Mouse (Mus musculus) cerebellum, adult 2 months (tissue): ENCODE measurements around the gene Dusp1. TPM values are rescaled to one million over a fixed set of nuclear protein-coding genes. Genes with fewer than 3 reads are reported as not detected.

Source experiments
- DNase-seq, 2 experiments: peaks; one replicate each; pipeline ENCODE4 v3.0.0; 2021
- H3K27ac ChIP-seq: fragments of 200-500 bp; 2 replicates; pipeline ENCODE4 v1.5.1; 2012; ENCODE audit warnings: low read length, control low read depth, inconsistent platforms; ENCODE audit not compliant: insufficient read depth
- H3K27me3 ChIP-seq: fragments of 200-500 bp; 2 replicates; pipeline ENCODE4 v1.6.1; 2012; ENCODE audit warnings: inconsistent platforms, mild to moderate bottlenecking, low read length, moderate library complexity; ENCODE audit not compliant: control insufficient read depth, insufficient read depth
- H3K4me1 ChIP-seq: fragments of 200-500 bp; 2 replicates; pipeline ENCODE4 v1.6.1; 2011; ENCODE audit warnings: low read length; ENCODE audit not compliant: control insufficient read depth, insufficient read depth
- H3K4me3 ChIP-seq: fragments of 200-500 bp; replicated peaks from 2 replicates; pipeline ENCODE3; 2011; ENCODE audit warnings: mild to moderate bottlenecking, low read depth, low read length, control low read depth; ENCODE audit not compliant: insufficient read depth
- CTCF ChIP-seq: fragments of 200-500 bp; IDR thresholded peaks from 2 replicates; pipeline ENCODE4 v1.5.1; 2011; ENCODE audit warnings: low read depth, mild to moderate bottlenecking, control low read depth, low read length, moderate library complexity, borderline replicate concordance; ENCODE audit not compliant: insufficient read depth
- POLR2A ChIP-seq: fragments of 200-500 bp; IDR thresholded peaks from 2 replicates; pipeline ENCODE4 v1.6.1; 2011; ENCODE audit warnings: low read length, control low read depth, borderline replicate concordance; ENCODE audit not compliant: insufficient read depth
- WGBS: fragments of 180-500 bp; shearing (Covaris S2); methylation state at CpG from one replicate; pipeline ENCODE4 v1.1.7; 2018; 5-methylcytosine and 5-hydroxymethylcytosine counted together
- polyA plus RNA-seq: library from polyadenylated mRNA; depleted of rRNA; stranded (reverse); fragments of >200 nt; gene quantifications from 2 replicates; pipeline ENCODE4 v1.2.3, GENCODE M21; 2012

The Dusp1 gene
- polyA plus RNA-seq, 1 experiment: 62.5 TPM

GRCm38 (mm10) chr17:26468102-26468894 lies 93.6 kb downstream of the Dusp1 start:
- no peak overlapping the region for H3K4me3 ChIP-seq
- DNase-seq: no peak
- H3K27ac ChIP-seq: no peak overlapping the region

DNA sequence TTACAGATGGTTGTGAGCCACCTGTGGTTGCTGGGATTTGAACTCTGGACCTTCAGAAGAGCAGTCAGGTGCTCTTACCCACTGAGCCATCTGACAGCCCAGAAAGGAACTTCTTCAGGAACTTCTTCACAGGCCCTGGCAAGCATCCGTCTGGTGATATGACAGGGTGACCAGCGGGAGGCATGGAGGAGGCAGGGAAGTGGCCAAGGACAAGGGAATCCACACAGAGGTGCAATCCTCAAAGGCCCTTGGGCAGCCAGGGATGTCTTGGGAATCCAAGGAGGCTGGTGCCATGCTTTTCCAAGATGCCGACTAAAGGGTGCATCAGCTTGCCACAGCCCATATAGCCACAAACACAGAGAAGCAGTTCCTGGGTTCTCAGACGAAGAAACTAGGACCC lies 94.3 kb downstream of the Dusp1 start:
- Histone ChIP-seq H3K4me1 (no peaks in the 10 kb centered on the region; the same call in 1 of the 2 replicates), H3K27me3 (no peaks in the 10 kb centered on the region), H3K4me3 (no peak overlapping the region), H3K27ac (no peak overlapping the region)
- WGBS: 63% methylated on average over 4 of the region's 4 CpGs
- TF ChIP-seq CTCF: no peak
- no peak for TF ChIP-seq POLR2A
- DNase-seq: no peak

More at GRCm38 (mm10) chr17:26468102-26468894, 93.6 kb downstream of the Dusp1 start:
- TF ChIP-seq POLR2A (no peak), CTCF (no peak)
- H3K27me3 ChIP-seq: no peaks in the 10 kb centered on the region
- 84% methylated on average over 13 of the region's 13 CpGs for WGBS
- no peaks in the 10 kb centered on the region; the same call in 1 of the 2 replicates for H3K4me1 ChIP-seq

DNA sequence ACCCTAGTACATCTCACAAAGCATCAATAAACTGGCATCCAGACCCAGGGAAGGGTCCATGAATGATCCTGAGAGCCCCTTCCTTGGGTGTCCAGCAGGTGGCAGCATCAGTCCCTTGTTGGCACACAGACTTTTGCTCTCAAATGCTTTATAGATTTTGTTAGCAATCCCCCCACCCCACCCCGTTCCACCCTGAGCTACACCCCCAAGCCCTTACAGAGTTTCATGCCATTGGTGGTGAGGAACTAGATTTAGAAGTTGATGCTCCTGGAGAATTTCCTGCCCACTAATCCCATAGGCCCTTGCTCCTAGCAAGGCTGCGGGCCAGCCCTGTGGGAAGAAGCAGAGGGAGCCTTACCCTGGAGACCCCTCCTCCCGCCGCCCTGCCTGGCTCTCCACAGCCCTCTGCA lies 95.2 kb downstream of the Dusp1 start:
- H3K27ac ChIP-seq: no peak overlapping the region

GRCm38 (mm10) chr17:26464972-26465371 lies 97.0 kb downstream of the Dusp1 start:
- TF ChIP-seq POLR2A (no peak), CTCF (no peak)
- no peaks in the 10 kb centered on the region for H3K27me3 ChIP-seq
- 81% methylated on average over 7 of the region's 7 CpGs for WGBS
- peak overlapping the region; percentile 37; the same call in 1 of the 2 replicates for H3K27ac ChIP-seq
- H3K4me1 ChIP-seq: no peaks in the 10 kb centered on the region; the same call in 1 of the 2 replicates
- H3K4me3 ChIP-seq: no peak overlapping the region
- DNase-seq: no peak

More for the DNA sequence above, 95.2 kb downstream of the Dusp1 start:
- TF ChIP-seq POLR2A (no peak), CTCF (peak; percentile 89)
- H3K27me3 ChIP-seq: no peaks in the 10 kb centered on the region
- peak; percentile 70 to 84 for DNase-seq
- 15% methylated on average over 4 of the region's 4 CpGs for whole genome bisulfite sequencing
- H3K4me1 ChIP-seq: no peaks in the 10 kb centered on the region; the same call in 1 of the 2 replicates
- H3K4me3 ChIP-seq: no peak overlapping the region

- Histone ChIP-seq H3K4me1 (no peaks in the 10 kb centered on the region; the same call in 1 of the 2 replicates), H3K27ac (peak overlapping the region; percentile 37; the same call in 1 of the 2 replicates), H3K4me3 (no peak overlapping the region), H3K27me3 (no peaks in the 10 kb centered on the region)
- 91% methylated on average over 9 of the region's 9 CpGs for WGBS
- TF ChIP-seq POLR2A (no peak), CTCF (no peak)
- DNase-seq: no peak
These were observed 97.4 kb downstream of the Dusp1 start for GRCm38 (mm10) chr17:26464481-26464880.

DNA sequence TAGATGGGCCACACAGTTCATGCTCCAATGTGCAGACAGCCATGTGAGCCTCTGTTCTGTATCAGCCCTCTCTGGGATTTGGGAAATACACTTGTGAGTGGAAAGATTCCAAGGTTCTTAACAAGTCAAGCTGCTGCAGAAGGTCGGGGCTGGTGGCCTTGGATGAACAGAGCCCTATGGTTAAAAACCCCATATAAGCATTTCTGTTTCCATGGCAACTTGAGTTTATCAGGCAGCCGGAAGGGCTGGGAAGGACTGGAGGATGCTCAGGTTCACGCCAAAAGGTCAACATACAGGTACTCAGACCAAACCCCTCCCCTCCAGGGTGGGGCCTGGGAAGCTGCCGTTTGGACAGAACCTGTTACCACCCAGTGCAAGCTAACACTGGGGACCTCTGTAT lies 97.9 kb downstream of the Dusp1 start:
- DNase-seq: no peak
- WGBS: 68% methylated on average over 4 of the region's 4 CpGs
- Histone ChIP-seq H3K27ac (no peak overlapping the region), H3K4me1 (no peaks in the 10 kb centered on the region; the same call in 1 of the 2 replicates), H3K27me3 (no peaks in the 10 kb centered on the region), H3K4me3 (no peak overlapping the region)
- no peak for TF ChIP-seq CTCF
- TF ChIP-seq POLR2A: no peak

DNA sequence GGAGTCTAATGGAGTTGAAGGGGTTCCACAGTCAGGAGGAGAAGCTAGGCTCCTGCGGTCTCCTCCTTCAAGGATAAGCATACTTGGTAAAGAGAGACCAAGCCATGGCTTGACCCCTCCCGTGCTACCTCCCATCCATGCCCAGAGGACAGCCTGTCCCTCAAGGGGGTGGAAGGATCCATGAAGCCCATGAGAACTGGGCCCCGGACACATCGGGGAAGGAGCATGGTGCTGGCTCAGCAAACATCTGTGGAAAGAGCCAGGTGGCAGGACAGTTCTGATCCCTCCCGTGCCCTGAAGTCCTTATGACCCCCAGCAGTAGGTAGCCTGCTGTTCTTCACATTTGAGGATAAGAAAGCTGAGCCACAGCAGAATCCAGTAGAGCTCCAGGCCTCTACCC lies 98.5 kb downstream of the Dusp1 start:
- Histone ChIP-seq H3K27me3 (no peaks in the 10 kb centered on the region), H3K4me1 (no peaks in the 10 kb centered on the region; the same call in 1 of the 2 replicates), H3K4me3 (no peak overlapping the region), H3K27ac (no peak overlapping the region)
- WGBS: 90% methylated on average over 5 of the region's 5 CpGs
- TF ChIP-seq POLR2A (no peak), CTCF (no peak)
- DNase-seq: no peak
